Mouse (Mus musculus) midbrain, postnatal 0 days (tissue): ENCODE results near the gene Zfyve1. TPM values are rescaled to one million over a fixed set of nuclear protein-coding genes. Genes with fewer than 3 reads are reported as not detected.
"Not testable (repeated sequence)": the region's sequence is repeated elsewhere in the genome, so short reads cannot be mapped to it uniquely, and the experiment has no call there.

Experiments
- ATAC-seq: fragments of 200-750 bp; cut with Nextera tagmentation; 2 replicates; pipeline ENCODE4 v1.8.0; 2017; ENCODE audit warnings: moderate number of reproducible peaks, mild to moderate bottlenecking, moderate TSS enrichment, moderate library complexity; ENCODE audit not compliant: low FRiP score
- DNase-seq: peaks from one replicate; pipeline ENCODE4 v3.0.0-alpha.2; 2015; ENCODE audit warnings: low spot score
- H3K27ac ChIP-seq: fragments of 300-500 bp; sonication (generic); 2 replicates; pipeline ENCODE4 v1.5.1; 2014; ENCODE audit warnings: low read depth, mild to moderate bottlenecking, low read length, mixed read lengths
- H3K27me3 ChIP-seq: fragments of 300-500 bp; sonication (generic); 2 replicates; pipeline ENCODE4 v1.6.1; 2014; ENCODE audit warnings: low read length, control low read depth, mixed read lengths; ENCODE audit not compliant: insufficient read depth
- H3K36me3 ChIP-seq: fragments of 300-500 bp; sonication (generic); 2 replicates; pipeline ENCODE4 v1.6.1; 2014; ENCODE audit warnings: low read length, control low read depth, mixed read lengths; ENCODE audit not compliant: insufficient read depth
- H3K4me1 ChIP-seq: fragments of 300-500 bp; sonication (generic); 2 replicates; pipeline ENCODE4 v1.6.1; 2014; ENCODE audit warnings: mild to moderate bottlenecking, control low read depth, antibody characterized with exemption, low read length, mixed read lengths; ENCODE audit not compliant: insufficient read depth
- H3K4me2 ChIP-seq: fragments of 300-500 bp; sonication (generic); 2 replicates; pipeline ENCODE4 v1.6.1; 2014; ENCODE audit warnings: low read depth, mild to moderate bottlenecking, low read length, mixed read lengths; ENCODE audit not compliant: poor library complexity, severe bottlenecking
- H3K4me3 ChIP-seq: fragments of 300-500 bp; sonication (generic); 2 replicates; pipeline ENCODE4 v1.5.1; 2014; ENCODE audit warnings: low read depth, mild to moderate bottlenecking, low read length, moderate library complexity
- H3K9ac ChIP-seq: fragments of 300-500 bp; sonication (generic); replicated peaks from 2 replicates; pipeline ENCODE4 v1.6.1; 2014; ENCODE audit warnings: mild to moderate bottlenecking, low read length, moderate library complexity, mixed read lengths; ENCODE audit not compliant: poor library complexity, severe bottlenecking
- H3K9me3 ChIP-seq: fragments of 300-500 bp; sonication (generic); 2 replicates; pipeline ENCODE4 v1.6.1; 2016; ENCODE audit warnings: low read length, control low read depth
- CTCF ChIP-seq: IDR thresholded peaks from 2 replicates; pipeline ENCODE4 v1.5.1; 2016; ENCODE audit warnings: antibody characterized with exemption, mild to moderate bottlenecking
- WGBS: fragments of 180-500 bp; shearing (Covaris S2); extraction: QIAGEN DNeasy Blood & Tissue Kit; methylation state at CpG from one replicate; pipeline ENCODE4 v1.1.7; 2014; 5-methylcytosine and 5-hydroxymethylcytosine counted together
- polyA plus RNA-seq: library from polyadenylated mRNA; unstranded; fragments of >200 nt; fragmentation: Nextera tagmentation; extraction: Ambion mirVana; gene quantifications from 2 replicates; pipeline ENCODE4 v1.2.1, GENCODE M21; 2015
- total RNA-seq: library from RNA; depleted of rRNA; stranded (reverse); fragments of >200 nt; gene quantifications from 2 replicates; pipeline ENCODE4 v1.2.3, GENCODE M21; 2014; rRNA removed

Zfyve1 gene
- total RNA-seq (32.2 and 35.7 TPM in 2 replicates), polyA plus RNA-seq (12.9 and 15.6 TPM in 2 replicates)

DNA sequence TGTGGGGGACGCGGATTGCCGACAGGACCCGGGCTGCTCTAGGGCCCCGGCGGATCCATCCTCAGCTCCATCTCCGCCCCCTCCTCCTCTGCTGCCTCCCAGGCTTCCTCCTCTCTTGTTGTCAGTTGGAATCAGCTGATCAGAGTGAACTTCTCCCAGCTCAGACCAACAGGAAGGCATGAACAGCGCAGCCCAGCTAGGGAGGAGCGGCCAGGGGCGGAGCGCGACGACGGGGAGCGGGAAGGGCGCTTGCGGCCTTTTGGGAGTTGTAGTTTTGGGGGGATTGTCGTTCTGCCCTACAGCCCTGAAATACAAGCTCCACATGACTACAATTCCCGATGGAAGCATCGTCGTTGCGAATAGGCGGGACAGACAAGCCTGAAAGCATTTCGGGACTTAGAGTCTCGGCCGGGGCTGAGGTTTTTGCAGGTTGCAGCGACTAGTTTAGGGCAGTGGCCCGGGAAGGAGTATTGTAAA is at the start of gene Zfyve1:
TSS of gene Zfyve1 (minus strand) at position 198 of the 477 bp plus-strand sequence.
- H3K36me3 ChIP-seq = peaks cover 8% of the 10 kb centered on the region; the same call in 1 of the 2 replicates
- peak within 1 kb of the TSS; percentile 90 for H3K27ac ChIP-seq
- no peaks in the 10 kb centered on the region for H3K27me3 ChIP-seq
- H3K4me2 ChIP-seq = peak within 1 kb of the TSS; percentile 65
- no peaks in the 10 kb centered on the region; the same call in 1 of the 2 replicates for H3K4me1 ChIP-seq
- peak; percentile 99 for DNase-seq
- peak within 1 kb of the TSS; percentile 94 for H3K9ac ChIP-seq
- H3K4me3 ChIP-seq = peak within 1 kb of the TSS; percentile 81
- WGBS = under 1% methylated on average over 28 of the region's 28 CpGs
- peak; percentile 15; the same call in 1 of the 2 replicates for TF ChIP-seq CTCF
- H3K9me3 ChIP-seq = no peaks in the 10 kb centered on the region
- peak; percentile 99 for ATAC-seq

DNA sequence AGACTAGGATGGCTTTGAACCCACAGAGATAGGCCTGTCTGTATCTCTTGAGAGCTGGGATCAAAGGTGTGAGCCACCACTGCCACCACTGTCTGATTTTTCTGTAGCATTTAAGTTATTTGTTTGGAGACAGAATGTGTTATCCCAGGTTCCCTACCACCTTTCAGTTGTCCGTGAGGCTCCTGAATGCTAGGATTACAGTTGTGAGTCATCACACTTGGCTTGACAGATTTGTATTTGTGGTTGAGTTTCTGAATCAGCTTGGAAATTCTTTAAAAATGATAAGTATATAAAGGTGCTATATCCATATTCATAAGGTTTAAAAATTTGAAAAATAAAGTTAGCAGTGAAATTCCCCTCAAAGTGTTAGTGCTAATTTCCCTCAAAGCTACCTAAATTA is 46.1 kb upstream of the Zfyve1 start:
- no peaks in the 10 kb centered on the region for H3K4me1 ChIP-seq
- DNase-seq (no peak), ATAC-seq (no peak)
- peaks cover 28% of the 10 kb centered on the region for H3K36me3 ChIP-seq
- H3K9me3 ChIP-seq = no peaks in the 10 kb centered on the region
- no peak overlapping the region for H3K4me2 ChIP-seq
- H3K9ac ChIP-seq = no peak overlapping the region
- no peak overlapping the region for H3K27ac ChIP-seq
- H3K27me3 ChIP-seq = no peaks in the 10 kb centered on the region
- 88% methylated on average over 1 of the region's 1 CpGs for WGBS
- no peak for TF ChIP-seq CTCF
- H3K4me3 ChIP-seq = no peak overlapping the region

DNA sequence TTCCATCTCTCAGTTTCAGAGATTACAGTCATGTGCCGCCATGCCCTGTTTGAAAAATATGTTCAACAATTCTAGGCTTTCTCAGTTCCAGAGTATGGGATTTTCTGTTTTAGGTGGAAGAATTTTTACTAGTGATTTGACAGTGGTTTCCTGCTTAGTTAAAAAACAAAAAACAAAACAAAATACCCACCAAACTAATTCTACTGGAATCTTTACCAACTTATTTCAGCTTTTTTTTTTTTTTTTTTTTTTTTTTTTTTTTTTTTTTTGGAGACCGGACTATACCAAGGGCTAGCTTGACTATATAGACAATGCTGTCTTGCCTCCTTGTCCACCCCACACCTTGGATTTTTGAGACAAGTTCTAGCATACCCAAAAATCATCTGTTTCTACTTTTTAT is 44.2 kb upstream of the Zfyve1 start:
- peaks cover 30% of the 10 kb centered on the region for H3K36me3 ChIP-seq
- DNase-seq = no peak
- WGBS = 94% methylated on average over 2 of the region's 2 CpGs

DNA sequence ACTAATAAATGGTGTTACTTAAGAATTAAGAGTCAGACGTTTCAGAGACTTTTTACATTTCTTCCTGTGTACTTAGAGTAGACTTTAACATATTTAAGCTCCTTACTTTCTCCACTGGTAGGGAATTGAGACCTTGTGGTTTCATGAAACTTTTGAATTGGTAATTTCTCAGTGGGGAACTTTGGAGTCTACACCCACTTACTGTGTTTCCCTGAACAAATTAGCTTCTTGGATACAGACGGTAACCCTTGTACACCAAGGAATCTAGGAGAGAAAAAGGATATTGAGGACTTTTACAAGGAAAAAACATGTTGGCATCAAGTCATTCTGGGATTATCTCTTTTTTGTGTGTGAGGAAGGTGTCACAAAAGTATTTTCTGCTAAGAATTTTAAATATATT is 36.8 kb upstream of the Zfyve1 start:
- H3K27ac ChIP-seq = no peak overlapping the region
- no peaks in the 10 kb centered on the region for H3K27me3 ChIP-seq
- 30% methylated on average over 2 of the region's 2 CpGs for WGBS
- TF ChIP-seq CTCF = no peak
- ATAC-seq (no peak), DNase-seq (no peak)
- H3K4me3 ChIP-seq = peak overlapping the region; percentile 96; the same call in 1 of the 2 replicates
- H3K9ac ChIP-seq = no peak overlapping the region
- no peaks in the 10 kb centered on the region for H3K9me3 ChIP-seq
- peaks cover 2% of the 10 kb centered on the region; the same call in 1 of the 2 replicates for H3K36me3 ChIP-seq
- no peaks in the 10 kb centered on the region for H3K4me1 ChIP-seq
- H3K4me2 ChIP-seq = peak overlapping the region; percentile 52

More for the DNA sequence above, 44.2 kb upstream of the Zfyve1 start:
- H3K4me1 ChIP-seq = no peaks in the 10 kb centered on the region
- no peak for TF ChIP-seq CTCF
- no peaks in the 10 kb centered on the region for H3K9me3 ChIP-seq
- H3K27ac ChIP-seq = no peak overlapping the region
- H3K27me3 ChIP-seq = no peaks in the 10 kb centered on the region
- H3K4me3 ChIP-seq = no peak overlapping the region
- H3K9ac ChIP-seq = no peak overlapping the region
- H3K4me2 ChIP-seq = no peak overlapping the region
- no peak for ATAC-seq

DNA sequence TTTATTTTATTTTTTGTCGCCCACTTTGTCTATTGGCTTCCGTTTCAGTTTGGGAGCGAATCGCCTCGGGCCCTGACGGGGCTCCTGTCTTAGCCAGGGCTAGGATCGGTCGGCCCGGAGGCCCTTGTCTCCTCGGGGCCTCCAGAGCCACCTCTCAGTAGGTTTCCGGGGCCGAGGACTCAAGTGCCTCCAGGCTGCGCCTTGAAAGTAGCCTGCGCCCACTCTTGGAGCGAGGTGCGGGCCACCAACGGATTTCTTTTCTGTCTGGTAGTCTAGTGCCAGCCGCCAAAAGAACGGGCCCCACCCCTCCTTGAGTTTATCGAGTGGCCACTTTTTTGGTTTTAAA is 35.6 kb upstream of the Zfyve1 start:
- H3K4me2 ChIP-seq = peak overlapping the region; percentile 52
- H3K9ac ChIP-seq = peak overlapping the region; percentile 91
- TF ChIP-seq CTCF = no peak
- whole genome bisulfite sequencing = 0% methylated on average over 18 of the region's 20 CpGs
- peaks cover 2% of the 10 kb centered on the region; the same call in 1 of the 2 replicates for H3K36me3 ChIP-seq
- no peaks in the 10 kb centered on the region for H3K9me3 ChIP-seq
- ATAC-seq (peak; percentile 51), DNase-seq (peak; percentile 38)
- H3K4me1 ChIP-seq = no peaks in the 10 kb centered on the region
- H3K27ac ChIP-seq = peak overlapping the region; percentile 91
- no peaks in the 10 kb centered on the region for H3K27me3 ChIP-seq
- H3K4me3 ChIP-seq = peak overlapping the region; percentile 96

DNA sequence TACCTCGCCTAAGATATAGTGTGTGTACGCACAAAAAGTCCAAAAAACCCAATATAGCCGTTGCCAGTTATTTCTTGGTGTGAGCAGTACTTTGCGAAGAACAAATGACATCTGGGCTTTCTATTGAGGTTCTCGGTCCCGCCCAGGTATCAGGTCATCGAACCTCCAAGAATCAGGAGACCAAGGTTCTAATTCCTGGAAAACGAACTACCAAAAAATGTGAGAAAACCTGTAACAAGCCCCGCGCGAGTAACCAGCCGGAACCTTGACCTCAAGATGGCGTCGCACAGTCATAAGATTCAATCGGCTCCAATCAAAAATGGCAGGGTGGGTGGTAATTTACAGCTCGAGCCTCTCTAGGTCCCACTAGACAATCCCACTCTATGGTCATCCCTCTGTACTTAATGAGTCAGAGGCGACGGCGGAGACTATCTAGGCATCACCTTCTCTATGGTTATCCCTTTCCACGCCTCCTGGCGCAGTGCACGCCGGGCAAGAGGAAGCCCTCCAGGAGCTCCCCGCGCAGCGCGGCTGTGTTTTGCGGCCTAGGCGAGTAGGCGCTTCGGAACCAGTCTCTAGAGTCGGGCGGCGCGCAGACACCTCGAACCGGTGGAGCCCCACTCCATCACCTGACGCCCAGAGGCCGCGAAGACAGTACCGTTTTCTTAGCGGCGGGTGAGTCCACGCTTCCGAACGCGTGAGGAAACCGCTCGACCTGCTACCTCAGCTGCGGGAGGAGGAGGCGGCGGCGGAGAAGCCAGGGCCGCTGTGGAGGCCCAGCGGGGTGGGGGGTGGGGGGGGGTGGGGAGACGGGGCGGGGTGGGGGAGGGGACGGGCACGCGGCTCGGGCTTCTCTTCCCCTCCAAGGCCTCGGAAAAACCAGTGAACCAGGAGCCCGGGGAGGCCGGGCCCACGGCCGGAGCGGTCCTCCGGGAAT is 35.0 kb upstream of the Zfyve1 start:
- TF ChIP-seq CTCF = peak; percentile 48; the same call in 1 of the 2 replicates
- H3K9ac ChIP-seq = peak overlapping the region; percentile 91
- H3K4me2 ChIP-seq = peak overlapping the region; percentile 60
- no peaks in the 10 kb centered on the region for H3K36me3 ChIP-seq
- under 1% methylated on average over 44 of the region's 68 CpGs for WGBS
- no peaks in the 10 kb centered on the region for H3K27me3 ChIP-seq
- H3K4me1 ChIP-seq = no peaks in the 10 kb centered on the region
- peak overlapping the region; percentile 96 for H3K4me3 ChIP-seq
- H3K9me3 ChIP-seq = no peaks in the 10 kb centered on the region
- DNase-seq = peak; percentile 100
- ATAC-seq = peak; percentile 100
- H3K27ac ChIP-seq = peak overlapping the region; percentile 91

DNA sequence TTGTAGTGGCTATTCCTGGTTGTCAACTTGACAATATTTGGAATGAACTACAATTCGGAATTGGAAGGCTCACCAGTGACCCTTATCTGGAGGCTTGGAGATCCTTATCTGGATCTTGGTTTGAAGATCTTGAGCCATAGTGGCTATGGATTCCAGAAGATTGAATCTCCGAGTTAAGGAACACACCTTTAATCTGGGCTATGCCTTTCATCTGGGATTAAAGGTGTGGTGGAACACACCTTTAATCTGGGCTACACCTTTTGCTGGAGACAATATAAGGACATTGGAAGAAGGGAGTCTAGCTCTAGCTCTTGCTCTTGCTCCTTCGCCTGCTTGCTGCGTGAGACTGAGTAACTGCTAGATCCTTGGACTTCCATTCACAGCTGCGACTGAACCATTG is 33.9 kb upstream of the Zfyve1 start, which contains the start of gene Rbm25:
TSS of gene Rbm25 (plus strand) at position 301 of the 400 bp plus-strand sequence.
- Histone ChIP-seq H3K27ac (peak within 1 kb of the TSS; percentile 91), H3K9ac (peak within 1 kb of the TSS; percentile 91), H3K4me3 (peak within 1 kb of the TSS; percentile 96), H3K4me2 (peak within 1 kb of the TSS; percentile 60)
- not testable (repeated sequence) for ATAC-seq, H3K36me3 ChIP-seq, DNase-seq, H3K9me3 ChIP-seq, H3K27me3 ChIP-seq, H3K4me1 ChIP-seq
- no CpG with 5 or more reads among the region's 5 CpGs for WGBS
